Mouse (Mus musculus) telencephalon, adult 2 months (tissue): ENCODE measurements at regions not wholly inside any gene's neighbourhood (a gene's known extent, or its start where the extent isn't known, plus 50 kb on each side); places are given as distances from the start of the nearest gene placed in this dataset.
"Not testable (repeated sequence)": the region's sequence is repeated elsewhere in the genome, so short reads cannot be mapped to it uniquely, and the experiment has no call there.

Experiments used
- DNase-seq: peaks from one replicate; pipeline ENCODE4 v3.0.0-alpha.2; 2011; ENCODE audit warnings: low read depth, low spot score

GRCm38 (mm10) chr8:86280093-86280721, 300.3 kb downstream of the Abcc12 start:
- DNase-seq = peak; percentile 89

GRCm38 (mm10) chr8:86275699-86276098, 304.8 kb downstream of the Abcc12 start:
- DNase-seq = peak; percentile 66

GRCm38 (mm10) chr8:86273811-86274210, 306.7 kb downstream of the Abcc12 start:
- peak; percentile 83 for DNase-seq

- DNase-seq = no peak
Observed at GRCm38 (mm10) chr8:86272626-86273025, 307.9 kb downstream of the Abcc12 start.

- DNase-seq = no peak
Observed at GRCm38 (mm10) chr8:86271477-86271876, 309.0 kb downstream of the Abcc12 start.

GRCm38 (mm10) chr8:86258011-86258410, 322.5 kb downstream of the Abcc12 start:
- DNase-seq = no peak

GRCm38 (mm10) chr8:86255431-86255830, 325.1 kb downstream of the Abcc12 start:
- no peak for DNase-seq

- no peak for DNase-seq
Observed at GRCm38 (mm10) chr8:86254680-86255079, 325.8 kb downstream of the Abcc12 start.

- no peak for DNase-seq
Observed at GRCm38 (mm10) chr8:86252696-86253355, 327.7 kb downstream of the Abcc12 start.

- DNase-seq = no peak
Observed at GRCm38 (mm10) chr8:86234696-86235095, 345.8 kb downstream of the Abcc12 start.

- DNase-seq = not testable (repeated sequence)
Observed at GRCm38 (mm10) chr8:86231994-86232393, 348.5 kb downstream of the Abcc12 start.

GRCm38 (mm10) chr8:86224851-86225250, 355.6 kb downstream of the Abcc12 start:
- DNase-seq = no peak

GRCm38 (mm10) chr8:86222715-86223114, 357.8 kb downstream of the Abcc12 start:
- DNase-seq = no peak

GRCm38 (mm10) chr8:86222228-86222627, 358.3 kb downstream of the Abcc12 start:
- DNase-seq = no peak

- DNase-seq = peak; percentile 22
Observed at GRCm38 (mm10) chr8:86214399-86214798, 366.1 kb downstream of the Abcc12 start.

- DNase-seq = no peak
Observed at GRCm38 (mm10) chr8:86212461-86212860, 368.0 kb downstream of the Abcc12 start.

GRCm38 (mm10) chr8:86208812-86209262, 368.1 kb downstream of the Phkb start:
- DNase-seq = no peak

- no peak for DNase-seq
Observed at GRCm38 (mm10) chr8:86204421-86205229, 363.9 kb downstream of the Phkb start.

GRCm38 (mm10) chr8:86203107-86203506, 362.3 kb downstream of the Phkb start:
- no peak for DNase-seq

GRCm38 (mm10) chr8:86201830-86202229, 361.1 kb downstream of the Phkb start:
- DNase-seq = peak; percentile 87

- peak; percentile 68 for DNase-seq
Observed at GRCm38 (mm10) chr8:86192262-86192661, 351.5 kb downstream of the Phkb start.

GRCm38 (mm10) chr8:86184671-86185070, 343.9 kb downstream of the Phkb start:
- peak; percentile 68 for DNase-seq
